Mouse (Mus musculus): ENCODE data around the gene Enox1.

DNA sequence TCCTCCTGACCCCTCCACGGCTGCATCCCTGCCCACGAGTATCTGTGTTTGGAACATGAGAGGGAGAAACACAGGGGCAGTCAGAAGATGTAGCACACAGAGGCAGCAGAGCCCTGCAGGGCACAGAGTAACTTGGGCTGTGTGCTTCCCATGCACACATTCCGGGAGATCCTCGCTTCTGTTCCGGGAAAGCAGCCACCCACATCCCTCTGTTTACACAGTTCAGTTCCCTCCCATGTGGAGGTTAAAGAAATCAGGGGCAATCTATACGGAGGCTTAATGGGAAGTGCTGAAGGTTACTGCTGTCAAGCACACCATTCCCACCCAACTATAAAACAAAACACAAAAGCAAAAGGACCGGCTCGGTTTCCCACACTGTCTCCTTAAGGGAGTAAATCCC lies 516.6 kb downstream of the Enox1 start:
- no peak for TF ChIP-seq CTCF (conservative IDR thresholded peaks at IDR 0.05; ENCODE audit: low read length)
- TF ChIP-seq POU5F1 (IDR thresholded peaks at IDR 0.05; ENCODE audit: borderline replicate concordance, low read length): no peak
